Mouse (Mus musculus) mammary gland, adult 2 months (tissue): ENCODE data around the gene D3Ertd751e. TPM values are rescaled to one million over a fixed set of nuclear protein-coding genes. Genes with fewer than 3 reads are reported as not detected.

Experiments
- polyA plus RNA-seq: library from polyadenylated mRNA; depleted of rRNA; stranded (reverse); fragments of >200 nt; gene quantifications from 2 replicates; pipeline ENCODE4 v1.2.3, GENCODE M21; 2012; ENCODE audit warnings: low replicate concordance; rRNA removed

D3Ertd751e gene
- 0.68 and 2.3 TPM in 2 replicates for polyA plus RNA-seq

DNA sequence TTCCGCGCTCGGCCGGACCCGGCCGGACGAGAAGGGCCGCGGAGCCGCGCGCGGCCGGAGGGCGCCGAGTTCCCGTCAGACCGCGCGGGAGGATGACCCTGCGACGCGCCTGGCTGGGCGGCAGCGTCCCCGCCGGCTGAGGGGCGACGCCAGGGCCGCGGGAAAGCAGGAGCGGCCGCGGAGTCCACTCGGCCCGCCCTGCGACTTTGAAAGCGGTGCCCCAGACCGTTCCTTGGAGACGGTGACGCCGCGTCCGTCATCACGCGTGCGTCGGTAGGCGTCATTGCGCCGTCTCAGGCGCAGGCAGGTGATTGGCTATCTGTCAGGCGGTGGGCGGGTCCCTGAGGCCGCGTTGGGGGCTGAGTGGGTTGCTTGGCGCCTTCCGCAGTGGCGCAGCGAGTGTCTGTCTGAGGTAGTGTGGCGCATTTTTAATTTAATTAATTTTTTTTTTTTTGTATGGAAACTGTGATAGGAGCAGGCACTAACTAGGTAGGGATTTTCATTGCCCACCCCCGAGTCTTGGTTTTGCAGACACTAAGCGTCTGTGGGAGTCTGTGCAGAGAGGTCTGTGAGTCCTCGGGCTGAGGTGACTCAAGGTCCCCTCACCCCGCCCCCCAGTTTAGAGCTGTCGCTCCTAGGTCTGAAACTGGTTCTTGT, at the start of gene D3Ertd751e, which contains the start of gene Sclt1:
Gene D3Ertd751e, plus strand, starts transcription at position 334 of the 657 bp plus-strand sequence.
Gene Sclt1, minus strand, starts transcription at position 237 of the 657 bp plus-strand sequence.

Other genes with a start within 250 kb of the D3Ertd751e start
- 17.8 and 31.2 TPM in 2 replicates for gene Jade1, start 186.9 kb upstream of the D3Ertd751e start, polyA plus RNA-seq
- 4.1 and 8.7 TPM in 2 replicates for gene Sclt1, start 97 bp upstream of the D3Ertd751e start, polyA plus RNA-seq